Mouse (Mus musculus): ENCODE data around the gene Tigar. TPM values are rescaled to one million over a fixed set of nuclear protein-coding genes. Genes with fewer than 3 reads are reported as not detected.

Gene Tigar
- polyA plus RNA-seq, 1 experiment from 2014 or later: 7.4 TPM

DNA sequence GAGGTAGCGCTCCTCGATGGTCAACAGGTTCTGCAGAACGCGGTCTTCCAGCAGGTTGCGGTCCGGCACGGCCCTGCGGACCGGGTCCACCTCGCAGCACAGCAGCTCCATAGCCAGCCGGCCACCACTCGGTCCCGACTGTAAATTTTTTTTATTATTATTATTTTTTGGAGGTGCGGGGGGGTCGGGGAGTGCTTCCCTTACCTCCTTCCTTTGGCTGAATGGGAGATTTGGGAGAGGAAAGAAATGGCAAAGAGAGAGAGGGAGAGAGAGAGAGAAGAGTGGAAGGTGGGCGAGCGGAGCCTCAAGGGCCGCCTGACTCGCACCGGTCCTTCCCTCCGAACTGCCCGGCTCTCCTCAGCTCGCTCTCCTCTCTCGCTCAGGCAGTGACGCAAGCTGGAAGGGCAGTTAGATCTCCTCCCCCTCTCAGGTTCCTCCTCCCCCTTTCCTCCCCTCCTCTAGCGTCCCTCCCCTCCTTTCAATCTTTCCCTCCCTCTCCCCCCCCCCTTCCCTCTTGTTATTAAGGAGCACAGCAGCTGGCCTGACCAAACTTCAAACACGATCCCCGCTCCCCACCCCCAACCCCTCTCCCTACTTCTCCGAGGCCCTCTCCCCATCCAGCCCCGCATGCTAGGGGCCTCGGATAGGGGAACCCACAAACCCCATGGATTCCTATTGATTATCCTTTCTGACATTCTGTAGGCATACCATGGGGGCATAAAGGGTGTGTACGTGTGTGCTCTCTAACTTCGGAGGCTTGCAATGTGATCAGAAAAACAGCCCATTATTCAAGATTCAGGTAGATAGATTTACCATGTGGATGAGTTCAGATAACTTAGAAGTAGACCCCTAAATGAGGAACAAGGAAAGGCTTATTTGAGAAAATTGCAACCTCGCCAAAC lies 41.6 kb upstream of the Tigar start:
- H3K4me3 ChIP-seq (ENCODE audit: low read depth, low read length): peak overlapping the region; percentile 56
- peak overlapping the region; percentile 82 for H3K27ac ChIP-seq (ENCODE audit: low read depth, low read length)
- H3K9me3 ChIP-seq (replicated peaks; ENCODE audit: control insufficient read depth, low read length): no peaks in the 10 kb centered on the region
- peak overlapping the region; percentile 76 for H3K4me2 ChIP-seq (ENCODE audit: low read length)
- WGBS: under 1% methylated on average over 33 of the region's 34 CpGs
- H3K9ac ChIP-seq (ENCODE audit: low read length): peak overlapping the region; percentile 91
- peaks cover 13% of the 10 kb centered on the region for H3K36me3 ChIP-seq (ENCODE audit: control insufficient read depth, insufficient read depth, low read length)
- ATAC-seq: peak; percentile 59
- peaks cover 30% of the 10 kb centered on the region for H3K4me1 ChIP-seq (ENCODE audit: control insufficient read depth, insufficient read depth, low read length)
- peaks cover 27% of the 10 kb centered on the region for H3K27me3 ChIP-seq (replicated peaks; ENCODE audit: control insufficient read depth, insufficient read depth, low read length)
- peak; percentile 94 for DNase-seq (ENCODE audit: low spot score)

DNA sequence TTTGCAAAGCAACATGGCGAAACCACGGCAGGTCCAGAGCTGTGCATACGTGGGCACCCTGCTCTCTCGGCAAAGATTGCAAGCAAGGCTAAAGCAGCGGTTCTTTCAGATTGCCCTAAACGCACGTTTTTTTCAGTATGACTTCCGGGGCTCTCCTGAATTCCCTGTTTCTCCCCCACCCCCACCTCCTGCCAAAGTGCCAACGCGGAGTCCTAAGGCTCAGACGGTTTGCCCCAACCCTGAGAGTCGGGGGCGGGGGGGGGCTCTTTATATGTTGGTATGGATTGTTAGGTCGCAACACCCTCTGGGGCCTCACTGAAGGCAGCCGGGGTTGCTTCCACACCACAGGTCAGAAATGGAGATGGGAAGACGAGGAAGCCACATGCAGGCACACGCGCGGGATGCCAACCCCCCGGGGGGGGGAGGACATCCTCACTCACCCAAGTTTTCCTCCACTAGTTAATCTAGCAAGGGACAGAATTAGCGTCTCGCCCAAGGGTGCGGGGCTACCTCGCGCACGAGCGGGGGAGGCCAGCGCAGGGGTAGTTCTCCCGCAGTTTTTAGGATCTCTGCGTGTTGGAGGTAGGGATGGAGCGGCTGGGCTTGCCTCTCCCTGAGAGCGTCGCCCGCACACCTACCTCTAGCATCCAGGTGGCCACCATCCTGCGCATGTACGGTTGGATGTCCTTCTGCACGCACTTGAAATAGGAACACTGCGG lies 40.7 kb upstream of the Tigar start:
- peak overlapping the region; percentile 76 for H3K4me2 ChIP-seq (ENCODE audit: low read length)
- ATAC-seq: no peak
- 0% methylated on average over 38 of the region's 38 CpGs for WGBS
- peaks cover 21% of the 10 kb centered on the region for H3K27me3 ChIP-seq (replicated peaks; ENCODE audit: control insufficient read depth, insufficient read depth, low read length)
- H3K9me3 ChIP-seq (replicated peaks; ENCODE audit: control insufficient read depth, low read length): no peaks in the 10 kb centered on the region
- DNase-seq (ENCODE audit: low spot score): peak; percentile 63
- H3K4me3 ChIP-seq (ENCODE audit: low read depth, low read length): peak overlapping the region; percentile 56
- H3K4me1 ChIP-seq (ENCODE audit: control insufficient read depth, insufficient read depth, low read length): peaks cover 28% of the 10 kb centered on the region
- H3K36me3 ChIP-seq (ENCODE audit: control insufficient read depth, insufficient read depth, low read length): peaks cover 21% of the 10 kb centered on the region
- peak overlapping the region; percentile 91 for H3K9ac ChIP-seq (ENCODE audit: low read length)
- peak overlapping the region; percentile 69 for H3K27ac ChIP-seq (ENCODE audit: low read depth, low read length)

DNA sequence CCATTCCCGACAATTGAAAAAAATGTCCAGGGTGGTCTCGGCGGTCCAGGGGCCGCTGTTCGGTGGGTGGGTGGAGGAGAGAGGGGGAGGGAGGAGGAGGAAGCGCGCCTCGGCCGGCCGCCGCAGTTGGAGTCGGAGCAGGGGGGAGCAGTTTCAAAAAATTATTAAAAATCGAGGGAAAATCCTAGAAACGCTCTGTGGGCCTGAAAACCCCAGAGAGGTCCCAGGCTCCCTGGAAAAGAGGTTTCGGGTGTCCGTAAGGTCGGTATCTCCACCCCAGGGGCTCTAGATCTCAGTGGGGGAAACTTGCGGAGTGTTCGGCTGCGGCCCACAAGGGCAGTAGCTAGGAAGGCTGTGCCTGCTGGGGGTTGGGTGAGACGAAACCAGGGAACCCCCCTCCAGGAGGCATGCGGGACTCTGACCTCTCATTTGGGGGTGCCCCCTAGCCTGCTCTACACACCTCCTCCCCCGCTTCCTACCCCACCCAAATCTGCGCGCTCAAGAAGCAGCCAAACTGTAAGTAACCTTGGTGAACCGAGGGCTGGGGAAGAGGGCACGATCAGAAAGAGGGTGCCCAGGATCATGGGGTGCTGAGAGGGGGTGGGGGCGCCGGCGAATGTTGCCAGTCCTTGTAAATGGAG lies 40.1 kb upstream of the Tigar start:
- peak overlapping the region; percentile 69 for H3K27ac ChIP-seq (ENCODE audit: low read depth, low read length)
- no peaks in the 10 kb centered on the region for H3K9me3 ChIP-seq (replicated peaks; ENCODE audit: control insufficient read depth, low read length)
- 0% methylated on average over 30 of the region's 30 CpGs for WGBS
- no peak for ATAC-seq
- H3K4me2 ChIP-seq (ENCODE audit: low read length): peak overlapping the region; percentile 76
- H3K27me3 ChIP-seq (replicated peaks; ENCODE audit: control insufficient read depth, insufficient read depth, low read length): peaks cover 17% of the 10 kb centered on the region
- H3K9ac ChIP-seq (ENCODE audit: low read length): peak overlapping the region; percentile 91
- H3K4me3 ChIP-seq (ENCODE audit: low read depth, low read length): peak overlapping the region; percentile 56
- H3K36me3 ChIP-seq (ENCODE audit: control insufficient read depth, insufficient read depth, low read length): peaks cover 28% of the 10 kb centered on the region
- H3K4me1 ChIP-seq (ENCODE audit: control insufficient read depth, insufficient read depth, low read length): peaks cover 28% of the 10 kb centered on the region
- DNase-seq (ENCODE audit: low spot score): no peak

DNA sequence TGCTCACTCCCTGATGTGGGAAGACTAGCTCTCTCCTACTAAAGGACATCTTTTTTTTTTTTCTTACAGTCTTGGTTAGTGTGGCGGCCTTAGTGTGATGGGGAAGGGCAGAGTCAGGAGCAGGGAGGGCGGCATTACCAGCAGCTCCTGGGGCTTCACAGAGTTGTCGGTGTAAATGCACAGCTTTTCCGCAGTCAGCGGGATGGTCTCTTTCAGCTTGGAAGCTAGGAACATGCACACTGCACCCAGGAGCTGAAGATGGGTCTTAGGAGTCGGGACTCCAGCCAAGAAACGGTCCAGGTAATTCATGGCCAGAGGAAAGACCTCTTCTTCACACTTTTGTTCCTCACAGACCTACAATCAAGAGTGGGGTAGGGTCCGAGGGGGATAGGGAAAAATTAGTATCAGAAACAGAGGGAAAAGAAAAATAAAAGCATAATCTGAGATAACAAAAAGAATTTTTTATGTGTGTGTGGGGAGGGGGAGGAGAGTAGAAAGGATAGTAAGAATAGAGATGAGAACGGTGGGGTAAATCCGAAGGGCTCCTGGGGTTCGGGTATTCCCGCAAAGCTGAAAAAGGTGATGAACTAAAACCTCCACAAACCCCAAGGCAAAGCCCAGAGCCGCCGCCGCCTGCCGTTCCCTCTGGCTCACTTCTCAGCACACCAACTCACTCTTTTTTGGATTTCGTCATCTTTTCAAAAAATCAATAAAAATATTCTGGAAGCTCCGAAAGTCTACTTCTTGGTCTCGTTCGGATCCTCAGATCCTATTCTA lies 39.4 kb upstream of the Tigar start:
- Histone ChIP-seq H3K27me3 (replicated peaks; ENCODE audit: control insufficient read depth, insufficient read depth, low read length) (peaks cover 10% of the 10 kb centered on the region), H3K4me1 (ENCODE audit: control insufficient read depth, insufficient read depth, low read length) (peaks cover 28% of the 10 kb centered on the region), H3K4me2 (ENCODE audit: low read length) (peak overlapping the region; percentile 76), H3K9ac (ENCODE audit: low read length) (peak overlapping the region; percentile 91), H3K4me3 (ENCODE audit: low read depth, low read length) (peak overlapping the region; percentile 56), H3K9me3 (replicated peaks; ENCODE audit: control insufficient read depth, low read length) (no peaks in the 10 kb centered on the region), H3K36me3 (ENCODE audit: control insufficient read depth, insufficient read depth, low read length) (peaks cover 35% of the 10 kb centered on the region), H3K27ac (ENCODE audit: low read depth, low read length) (peak overlapping the region; percentile 69)
- ATAC-seq (no peak), DNase-seq (ENCODE audit: low spot score) (no peak)
- 2% methylated on average over 20 of the region's 20 CpGs for WGBS

DNA sequence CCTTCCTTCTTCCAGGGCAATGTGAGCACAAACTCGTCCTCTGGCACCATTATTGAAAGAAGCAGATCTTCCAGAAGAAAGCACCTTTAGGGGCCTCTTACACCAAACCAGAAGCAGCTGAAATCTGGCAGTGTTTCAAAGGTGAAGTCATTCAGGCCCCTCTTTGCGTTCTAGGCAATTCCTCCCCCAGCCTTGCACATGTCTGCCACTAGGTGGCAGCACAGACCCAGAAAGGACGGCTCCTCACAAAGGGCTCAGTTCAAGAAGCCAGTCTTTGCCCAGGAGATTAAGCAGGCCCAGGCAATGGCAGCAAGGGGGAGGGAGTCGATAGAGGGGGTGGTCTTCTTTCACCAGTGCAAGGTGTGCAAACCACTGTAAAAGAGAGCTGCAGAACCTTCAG lies 38.3 kb upstream of the Tigar start:
- H3K4me1 ChIP-seq (ENCODE audit: control insufficient read depth, insufficient read depth, low read length): peaks cover 21% of the 10 kb centered on the region
- 0 out of 2 replicates have a peak, but pooled peaks cover under 1% of the 10 kb centered on the region for H3K27me3 ChIP-seq (replicated peaks; ENCODE audit: control insufficient read depth, insufficient read depth, low read length)
- H3K4me3 ChIP-seq (ENCODE audit: low read depth, low read length): peak overlapping the region; percentile 56
- H3K9ac ChIP-seq (ENCODE audit: low read length): no peak overlapping the region; the same call in 1 of the 2 replicates
- peaks cover 43% of the 10 kb centered on the region for H3K36me3 ChIP-seq (ENCODE audit: control insufficient read depth, insufficient read depth, low read length)
- peak; percentile 96 for DNase-seq (ENCODE audit: low spot score)
- no peaks in the 10 kb centered on the region for H3K9me3 ChIP-seq (replicated peaks; ENCODE audit: control insufficient read depth, low read length)
- peak overlapping the region; percentile 76 for H3K4me2 ChIP-seq (ENCODE audit: low read length)
- ATAC-seq: peak; percentile 42
- H3K27ac ChIP-seq (ENCODE audit: low read depth, low read length): 0 out of 2 replicates have a peak overlapping the region, but pooled peaks have one; percentile 23
- WGBS: 1% methylated on average over 4 of the region's 4 CpGs

- H3K9ac ChIP-seq (ENCODE audit: low read length): no peak overlapping the region; the same call in 1 of the 2 replicates
- 87% methylated on average over 3 of the region's 3 CpGs for WGBS
Measured at GRCm38 (mm10) chr6:127146322-127146947, 37.1 kb upstream of the Tigar start.

GRCm38 (mm10) chr6:127145464-127146190 lies 36.3 kb upstream of the Tigar start:
- DNase-seq (ENCODE audit: low spot score) (no peak), ATAC-seq (no peak)
- H3K36me3 ChIP-seq (ENCODE audit: control insufficient read depth, insufficient read depth, low read length): peaks cover 55% of the 10 kb centered on the region
- H3K27ac ChIP-seq (ENCODE audit: low read depth, low read length): no peak overlapping the region
- H3K9ac ChIP-seq (ENCODE audit: low read length): no peak overlapping the region
- no peaks in the 10 kb centered on the region for H3K9me3 ChIP-seq (replicated peaks; ENCODE audit: control insufficient read depth, low read length)
- 88% methylated on average over 20 of the region's 20 CpGs for WGBS
- no peaks in the 10 kb centered on the region for H3K27me3 ChIP-seq (replicated peaks; ENCODE audit: control insufficient read depth, insufficient read depth, low read length)
- H3K4me2 ChIP-seq (ENCODE audit: low read length): no peak overlapping the region
- peaks cover 13% of the 10 kb centered on the region for H3K4me1 ChIP-seq (ENCODE audit: control insufficient read depth, insufficient read depth, low read length)
- no peak overlapping the region for H3K4me3 ChIP-seq (ENCODE audit: low read depth, low read length)

More at GRCm38 (mm10) chr6:127146322-127146947, 37.1 kb upstream of the Tigar start:
- H3K9me3 ChIP-seq (replicated peaks; ENCODE audit: control insufficient read depth, low read length): no peaks in the 10 kb centered on the region
- no peak for DNase-seq (ENCODE audit: low spot score)
- peaks cover 15% of the 10 kb centered on the region for H3K4me1 ChIP-seq (ENCODE audit: control insufficient read depth, insufficient read depth, low read length)
- no peak for ATAC-seq
- peaks cover 47% of the 10 kb centered on the region for H3K36me3 ChIP-seq (ENCODE audit: control insufficient read depth, insufficient read depth, low read length)
- H3K4me3 ChIP-seq (ENCODE audit: low read depth, low read length): no peak overlapping the region
- no peak overlapping the region for H3K4me2 ChIP-seq (ENCODE audit: low read length)
- no peak overlapping the region; the same call in 1 of the 2 replicates for H3K27ac ChIP-seq (ENCODE audit: low read depth, low read length)
- no peaks in the 10 kb centered on the region for H3K27me3 ChIP-seq (replicated peaks; ENCODE audit: control insufficient read depth, insufficient read depth, low read length)
